In the genomic region with DNA sequence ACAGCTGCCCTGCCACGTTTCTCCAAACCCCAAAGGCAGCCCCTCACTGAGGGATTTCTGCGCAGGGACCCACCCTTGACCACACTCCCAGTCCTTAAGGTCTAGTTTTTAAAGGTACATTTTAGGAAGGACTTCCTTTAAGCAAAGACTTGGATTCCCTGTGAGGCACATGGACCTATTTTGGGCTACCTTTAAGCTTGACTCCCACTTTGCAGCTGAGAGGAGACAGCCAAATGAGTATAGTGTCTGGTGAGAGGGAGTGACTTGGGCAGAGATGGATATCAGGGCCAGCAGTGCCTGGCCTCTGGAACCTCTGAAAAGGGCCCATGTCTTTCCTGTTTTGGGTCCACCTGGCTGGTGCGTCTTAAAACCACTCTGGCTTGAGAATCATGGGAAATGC, we compare ENCODE assay signal across 8 mouse cellular contexts. TPM values are rescaled to one million over a fixed set of nuclear protein-coding genes. Genes with fewer than 3 reads are reported as not detected.
DNase-seq lines count a peak whose midpoint lies in the region; ATAC-seq and TF ChIP-seq lines count a peak whose summit lies in the region.

No protein-coding gene starts in this region.

- DNase-seq in liver, adult 2 months (ENCODE audit: extremely low read depth, low read depth, low spot score): no peak
- no peak for DNase-seq in liver
- DNase-seq in forebrain, embryonic 11.5 days (ENCODE audit: low spot score): no peak
- DNase-seq in spleen, postnatal 36 days (ENCODE audit: low spot score in 2 of 2): no peak
- no peak for DNase-seq in embryo, embryonic 10 days (ENCODE audit: low spot score)
- no peak for DNase-seq in lung, adult 18-20 months

- no peak for ATAC-seq in forebrain, embryonic 11.5 days (replicated peaks; ENCODE audit: low FRiP score)
- ATAC-seq in limb, embryonic 12.5 days (ENCODE audit: insufficient number of reproducible peaks, insufficient read depth, low FRiP score, low TSS enrichment, low read depth): no peak

- H3K27ac ChIP-seq in liver, adult 2 months (replicated peaks; ENCODE audit: insufficient read depth, low read depth, low read length): no peak overlapping the region
- H3K27ac ChIP-seq in forebrain, embryonic 11.5 days (ENCODE audit: low read depth, low read length): no peak overlapping the region
- peak overlapping the region; percentile 84; the same call in 1 of the 2 replicates for H3K27ac ChIP-seq in limb, embryonic 12.5 days
- H3K27ac ChIP-seq in olfactory bulb, adult 2 months (ENCODE audit: insufficient read depth, low read depth, low read length): no peak overlapping the region

- peak overlapping the region; percentile 46; the same call in 1 of the 2 replicates for H3K9ac ChIP-seq in liver, adult 2 months (ENCODE audit: low read depth, low read length)
- peak overlapping the region; percentile 57 for H3K9ac ChIP-seq in forebrain, embryonic 11.5 days (ENCODE audit: low read length)
- peak overlapping the region; percentile 74 for H3K9ac ChIP-seq in limb, embryonic 12.5 days (replicated peaks)

- peaks cover 10% of the 10 kb centered on the region for H3K27me3 ChIP-seq in liver, adult 2 months (ENCODE audit: control insufficient read depth, insufficient read depth, low read length)
- H3K27me3 ChIP-seq in forebrain, embryonic 11.5 days (ENCODE audit: control insufficient read depth, insufficient read depth, low read length): no peaks in the 10 kb centered on the region
- peaks cover 12% of the 10 kb centered on the region; the same call in 1 of the 2 replicates for H3K27me3 ChIP-seq in limb, embryonic 12.5 days

- peak overlapping the region; percentile 78 for H3K4me2 ChIP-seq in forebrain, embryonic 11.5 days (ENCODE audit: low read depth, low read length, severe bottlenecking)
- H3K4me2 ChIP-seq in limb, embryonic 12.5 days: peak overlapping the region; percentile 90

- H3K4me3 ChIP-seq in liver, adult 2 months (ENCODE audit: insufficient read depth, low read depth, low read length): no peak overlapping the region; the same call in 1 of the 2 replicates
- peak overlapping the region; percentile 39; the same call in 1 of the 2 replicates for H3K4me3 ChIP-seq in forebrain, embryonic 11.5 days (ENCODE audit: low read depth, low read length)
- H3K4me3 ChIP-seq in limb, embryonic 12.5 days (replicated peaks): peak overlapping the region; percentile 55
- H3K4me3 ChIP-seq in olfactory bulb, adult 2 months (ENCODE audit: insufficient read depth, low read depth, low read length): peak overlapping the region; percentile 56

- H3K36me3 ChIP-seq in liver, adult 2 months (ENCODE audit: control insufficient read depth, insufficient read depth, low read length): no peaks in the 10 kb centered on the region
- peaks cover 33% of the 10 kb centered on the region for H3K36me3 ChIP-seq in forebrain, embryonic 11.5 days (ENCODE audit: control insufficient read depth, insufficient read depth, low read length)
- H3K36me3 ChIP-seq in limb, embryonic 12.5 days: peaks cover 77% of the 10 kb centered on the region

- WGBS in liver, adult 2 months: 45% methylated on average over 3 of the region's 3 CpGs
- 40% methylated on average over 3 of the region's 3 CpGs for WGBS in forebrain, embryonic 11.5 days
- WGBS in limb, embryonic 12.5 days: 32% methylated on average over 3 of the region's 3 CpGs
- 42% methylated on average over 3 of the region's 3 CpGs for WGBS in olfactory bulb, adult 2 months

- no peak for TF ChIP-seq CTCF in liver, adult 2 months (IDR thresholded peaks at IDR 0.05; ENCODE audit: low read depth, low read length)
- TF ChIP-seq CTCF in olfactory bulb, adult 2 months (IDR thresholded peaks at IDR 0.05; ENCODE audit: insufficient read depth, low read depth, low read length): no peak

- no peak for TF ChIP-seq POLR2A in liver, adult 2 months (IDR thresholded peaks at IDR 0.05; ENCODE audit: extremely low read depth, insufficient read depth, low read length)
- no peak for TF ChIP-seq POLR2A in olfactory bulb, adult 2 months (IDR thresholded peaks at IDR 0.05; ENCODE audit: insufficient read depth, low read depth, low read length)

- no peaks in the 10 kb centered on the region for H3K9me3 ChIP-seq in forebrain, embryonic 11.5 days (ENCODE audit: control insufficient read depth, low read length)
- no peaks in the 10 kb centered on the region for H3K9me3 ChIP-seq in limb, embryonic 12.5 days

- no peaks in the 10 kb centered on the region for H3K4me1 ChIP-seq in liver, adult 2 months (ENCODE audit: control insufficient read depth, insufficient read depth, low read length)
- peaks cover 11% of the 10 kb centered on the region; the same call in 1 of the 2 replicates for H3K4me1 ChIP-seq in forebrain, embryonic 11.5 days (replicated peaks; ENCODE audit: control insufficient read depth, insufficient read depth, low read length)
- H3K4me1 ChIP-seq in limb, embryonic 12.5 days (replicated peaks): peaks cover 19% of the 10 kb centered on the region; the same call in 1 of the 2 replicates
- peaks cover 24% of the 10 kb centered on the region for H3K4me1 ChIP-seq in olfactory bulb, adult 2 months (ENCODE audit: control insufficient read depth, insufficient read depth, low read length)

- H3K79me2 ChIP-seq in liver, adult 2 months (ENCODE audit: control insufficient read depth, insufficient read depth, low read length): no peaks in the 10 kb centered on the region

RNA-seq across cellular contexts. Expression of a gene that starts 50.3 kb away (rescaled TPM):
- 4.4 and 6.0 TPM in 2 replicates for total RNA-seq in liver, adult 2 months (2014; rRNA removed)
- polyA plus RNA-seq in liver, adult 2 months (2012; rRNA removed): 7.5 and 10.2 TPM in 2 replicates
- 210 and 218 TPM in 2 replicates for polyA plus RNA-seq in forebrain, embryonic 11.5 days (2014; fragmentation: Nextera tagmentation; extraction: Ambion mirVana)
- polyA plus RNA-seq in limb, embryonic 12.5 days (2016; fragmentation: Nextera tagmentation; extraction: Ambion mirVana): 113 and 126 TPM in 2 replicates
- 198 and 241 TPM in 2 replicates for polyA plus RNA-seq in olfactory bulb, adult 2 months (2012; ENCODE audit: insufficient read depth, insufficient read length, low replicate concordance, missing spikeins)

Comparison
In these comparisons a context has a peak if more than half of its experiments do, and no peak if none do; other contexts are left out.
1. RNA of a gene that starts 50.3 kb away (polyA plus RNA-seq): 198 to 241 TPM in olfactory bulb, adult 2 months, 210 to 218 TPM in forebrain, embryonic 11.5 days and 113 to 126 TPM in limb, embryonic 12.5 days; 7.5 to 10.2 TPM in liver, adult 2 months; every median in the first group is over 10 times any median in the second.
2. Peak in every context shown above with its lines, with median percentiles within 50 percentile points of each other: H3K9ac ChIP-seq.